Mouse (Mus musculus): ENCODE data around the gene Gimap3.

Gimap3 gene

GRCm38 (mm10) chr6:48742422-48743351 is 28.0 kb downstream of the Gimap3 start:
- DNase-seq: no peak

GRCm38 (mm10) chr6:48741711-48742206 is 28.9 kb downstream of the Gimap3 start:
- no peak for DNase-seq

- DNase-seq: no peak
These were observed 29.4 kb downstream of the Gimap3 start for GRCm38 (mm10) chr6:48741273-48741672.

- DNase-seq: no peak
These were observed 30.0 kb downstream of the Gimap3 start for GRCm38 (mm10) chr6:48740501-48741169.

- DNase-seq: no peak
These were observed 30.9 kb downstream of the Gimap3 start for GRCm38 (mm10) chr6:48739780-48740055.

- no peak for DNase-seq
These were observed 31.5 kb downstream of the Gimap3 start, which contains the start of gene Gimap1 for GRCm38 (mm10) chr6:48738961-48739779. Gene Gimap1 (plus strand): TSS chr6:48739054.

- DNase-seq: no peak
These were observed 33.0 kb downstream of the Gimap3 start for GRCm38 (mm10) chr6:48737688-48738087.

GRCm38 (mm10) chr6:48737053-48737452 is 33.6 kb downstream of the Gimap3 start:
- DNase-seq: no peak

GRCm38 (mm10) chr6:48733660-48734059 is 37.0 kb downstream of the Gimap3 start:
- DNase-seq: no peak

- DNase-seq: no peak
These were observed 37.8 kb downstream of the Gimap3 start for GRCm38 (mm10) chr6:48732864-48733304.

- no peak for DNase-seq
These were observed 42.9 kb downstream of the Gimap3 start for GRCm38 (mm10) chr6:48727761-48728160.

GRCm38 (mm10) chr6:48725476-48725875 is 45.2 kb downstream of the Gimap3 start:
- DNase-seq: no peak

GRCm38 (mm10) chr6:48723468-48723867 is 47.2 kb downstream of the Gimap3 start:
- no peak for DNase-seq

- no peak for DNase-seq
These were observed 50.3 kb downstream of the Gimap3 start for GRCm38 (mm10) chr6:48720326-48720725.

- no peak for DNase-seq
These were observed 52.2 kb downstream of the Gimap3 start, which contains the start of the genes Gm28053 and Gimap7 for GRCm38 (mm10) chr6:48718455-48718854. Gene Gm28053 (plus strand): TSS chr6:48718607. Gene Gimap7 (plus strand): TSS chr6:48718621.

Data from cerebellum, adult 11 months (tissue).